Mouse (Mus musculus) myocyte (in vitro differentiated cells): ENCODE measurements around the gene Tcf7l1.

Source experiments
- E2F4 ChIP-seq: IDR thresholded peaks from one replicate; pipeline ENCODE4 v1.6.1; 2011; ENCODE audit warnings: mild to moderate bottlenecking, control low read depth, moderate library complexity; ENCODE audit not compliant: insufficient read depth
- MAX ChIP-seq: IDR thresholded peaks from one replicate; pipeline ENCODE4 v1.6.1; 2011; ENCODE audit warnings: low read depth, mild to moderate bottlenecking, control low read depth
- MYOD1 ChIP-seq, 3 experiments: IDR thresholded peaks; one replicate each; pipeline ENCODE4 v1.6.1; 2011; ENCODE audit warnings: control low read depth in 2 of 3, low read depth in 2 of 3, mild to moderate bottlenecking in 2 of 3, moderate library complexity in 1 of 3; ENCODE audit not compliant: insufficient read length in 2 of 3, control insufficient read depth in 1 of 3
- MYOG ChIP-seq, 3 experiments: IDR thresholded peaks; one replicate each; pipeline ENCODE4 v1.6.1; 2011; ENCODE audit warnings: control low read depth in 2 of 3, low read depth in 2 of 3, mild to moderate bottlenecking in 2 of 3; ENCODE audit not compliant: insufficient read length in 2 of 3, control insufficient read depth in 1 of 3, insufficient read depth in 1 of 3
- POLR2A ChIP-seq: IDR thresholded peaks from one replicate; pipeline ENCODE4 v1.6.1; 2011; ENCODE audit warnings: low read depth, mild to moderate bottlenecking, control low read depth, moderate library complexity; ENCODE audit not compliant: insufficient read length
- POLR2AphosphoS2 ChIP-seq: IDR thresholded peaks from one replicate; pipeline ENCODE4 v1.6.1; 2011; ENCODE audit warnings: low read depth, control low read depth; ENCODE audit not compliant: insufficient read length
- TCF12 ChIP-seq: IDR thresholded peaks from one replicate; pipeline ENCODE4 v1.6.1; 2011; ENCODE audit warnings: mild to moderate bottlenecking, control low read depth; ENCODE audit not compliant: poor library complexity, insufficient read depth, severe bottlenecking
- USF1 ChIP-seq: IDR thresholded peaks from one replicate; pipeline ENCODE4 v1.6.1; 2011; ENCODE audit warnings: low read depth, mild to moderate bottlenecking, control low read depth, moderate library complexity

- TF ChIP-seq TCF12 (no peak), E2F4 (no peak), MAX (no peak), POLR2AphosphoS2 (no peak), POLR2A (no peak), MYOG (IDR thresholded peaks at IDR 0.05; ENCODE audit: control insufficient read depth in 1 of 3, insufficient read depth in 1 of 3, insufficient read length in 2 of 3, low read depth in 2 of 3) (no peak), MYOD1 (IDR thresholded peaks at IDR 0.05; ENCODE audit: control insufficient read depth in 1 of 3, insufficient read length in 2 of 3, low read depth in 2 of 3) (no peak), USF1 (no peak)
Observed at GRCm38 (mm10) chr6:72685165-72685564, 103.9 kb downstream of the Tcf7l1 start.
